In the genomic region with DNA sequence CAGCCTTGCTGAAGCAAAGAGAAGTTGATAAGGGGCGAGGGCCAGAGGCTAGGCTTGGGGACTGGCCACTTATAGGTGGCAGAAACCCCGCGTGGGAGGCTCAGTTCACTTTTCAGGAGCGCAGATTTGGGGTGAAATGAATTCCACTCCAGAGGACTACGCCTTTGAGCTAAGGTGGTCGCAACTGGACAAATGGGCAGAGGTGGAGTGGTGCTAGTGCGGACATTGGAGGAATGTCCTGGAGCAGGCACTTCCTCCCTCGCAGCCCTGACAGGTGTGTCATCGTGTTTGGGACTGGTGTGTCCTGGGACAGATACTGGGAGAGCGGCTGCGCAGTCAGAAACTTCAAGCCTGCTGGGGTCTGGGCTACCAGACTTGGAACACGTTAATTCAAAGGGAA, we compare ENCODE assay signal across 10 mouse cellular contexts. TPM values are rescaled to one million over a fixed set of nuclear protein-coding genes. Genes with fewer than 3 reads are reported as not detected.
DNase-seq lines count a peak whose midpoint lies in the region; ATAC-seq lines count a peak whose summit lies in the region.
"Had no signal": no experiment of that assay in that cellular context is flagged by ENCODE, and none has a peak within 500 bp of the region (broad histone marks: within the 10 kb centered on the region; RNA-seq: fewer than 3 reads in every experiment).

No protein-coding gene starts in this region.

- ATAC-seq in hindbrain, embryonic 12.5 days (ENCODE audit: low FRiP score): no peak
- ATAC-seq in midbrain, embryonic 15.5 days (replicated peaks): 0 out of 2 replicates have a peak, but pooled peaks have one; percentile 2
- ATAC-seq in erythroid progenitor cell, adult 5-6 weeks (replicated peaks; ENCODE audit: low FRiP score, poor library complexity, severe bottlenecking): no peak

- peak overlapping the region; percentile 73 for H3K4me3 ChIP-seq in hindbrain, embryonic 12.5 days
- H3K4me3 ChIP-seq in midbrain, embryonic 15.5 days: peak overlapping the region; percentile 91

- no peaks in the 10 kb centered on the region for H3K27me3 ChIP-seq in hindbrain, embryonic 12.5 days
- no peaks in the 10 kb centered on the region for H3K27me3 ChIP-seq in midbrain, embryonic 15.5 days (replicated peaks)

- H3K4me2 ChIP-seq in hindbrain, embryonic 12.5 days (replicated peaks): peak overlapping the region; percentile 98
- peak overlapping the region; percentile 96 for H3K4me2 ChIP-seq in midbrain, embryonic 15.5 days

- H3K9me3 ChIP-seq in hindbrain, embryonic 12.5 days (replicated peaks): no peaks in the 10 kb centered on the region
- H3K9me3 ChIP-seq in midbrain, embryonic 15.5 days: no peaks in the 10 kb centered on the region

- 2% methylated on average over 12 of the region's 12 CpGs for WGBS in hindbrain, embryonic 12.5 days
- WGBS in midbrain, embryonic 15.5 days: 1% methylated on average over 12 of the region's 12 CpGs

- H3K36me3 ChIP-seq in hindbrain, embryonic 12.5 days: no peaks in the 10 kb centered on the region
- H3K36me3 ChIP-seq in midbrain, embryonic 15.5 days (replicated peaks): no peaks in the 10 kb centered on the region

- peak; percentile 12 for DNase-seq in embryo, embryonic 10 days (ENCODE audit: low spot score)
- no peak for DNase-seq in embryo, embryonic 11 days
- peak; percentile 24 to 35 for DNase-seq in right cerebral cortex, postnatal 10 days (ENCODE audit: low spot score in 2 of 2)
- no peak for DNase-seq in right cerebral cortex, postnatal 4 days
- no peak for DNase-seq in adrenal gland, postnatal 14 days

- peaks cover 12% of the 10 kb centered on the region for H3K4me1 ChIP-seq in hindbrain, embryonic 12.5 days
- H3K4me1 ChIP-seq in midbrain, embryonic 15.5 days: peaks cover 17% of the 10 kb centered on the region

- H3K9ac ChIP-seq in hindbrain, embryonic 12.5 days: peak overlapping the region; percentile 82
- peak overlapping the region; percentile 89 for H3K9ac ChIP-seq in midbrain, embryonic 15.5 days

- peak overlapping the region; percentile 98 for H3K27ac ChIP-seq in hindbrain, embryonic 12.5 days
- peak overlapping the region; percentile 97 for H3K27ac ChIP-seq in midbrain, embryonic 15.5 days

RNA-seq across cellular contexts. Expression of a gene that starts 0.9 kb away (rescaled TPM):
- 30.5 and 34.6 TPM in 2 replicates for polyA plus RNA-seq in hindbrain, embryonic 12.5 days (2016; fragmentation: Nextera tagmentation; extraction: Ambion mirVana)
- polyA plus RNA-seq in midbrain, embryonic 15.5 days (2015; fragmentation: Nextera tagmentation; extraction: Ambion mirVana): 57.0 and 57.2 TPM in 2 replicates
- total RNA-seq in erythroid progenitor cell, adult 5-6 weeks (2015; ENCODE audit: low replicate concordance): not detected in 2 replicates
- not detected in 2 replicates for total RNA-seq in erythroid progenitor cell, adult 5-6 weeks (2017; ENCODE audit: low replicate concordance)
- total RNA-seq in adrenal gland, postnatal 14 days (2021): 6.6 and 9.3 TPM in 2 replicates
- total RNA-seq: neutrophil, adult 5-6 weeks had no signal
- polyA plus RNA-seq: erythroblast, embryonic 14.5 days had no signal

Comparison
In these comparisons a context has a peak if more than half of its experiments do, and no peak if none do; other contexts are left out.
1. DNase-seq: peak in embryo, embryonic 10 days (single experiment) and right cerebral cortex, postnatal 10 days (2 of 2); none in embryo, embryonic 11 days (single experiment), right cerebral cortex, postnatal 4 days (single experiment) and adrenal gland, postnatal 14 days (single experiment).